Mouse (Mus musculus): Measurements from ENCODE around the gene Zfp385b. TPM values are rescaled to one million over a fixed set of nuclear protein-coding genes. Genes with fewer than 3 reads are reported as not detected.

Gene Zfp385b
- total RNA-seq, 1 experiment from 2014 or later = 0.12 TPM

DNA sequence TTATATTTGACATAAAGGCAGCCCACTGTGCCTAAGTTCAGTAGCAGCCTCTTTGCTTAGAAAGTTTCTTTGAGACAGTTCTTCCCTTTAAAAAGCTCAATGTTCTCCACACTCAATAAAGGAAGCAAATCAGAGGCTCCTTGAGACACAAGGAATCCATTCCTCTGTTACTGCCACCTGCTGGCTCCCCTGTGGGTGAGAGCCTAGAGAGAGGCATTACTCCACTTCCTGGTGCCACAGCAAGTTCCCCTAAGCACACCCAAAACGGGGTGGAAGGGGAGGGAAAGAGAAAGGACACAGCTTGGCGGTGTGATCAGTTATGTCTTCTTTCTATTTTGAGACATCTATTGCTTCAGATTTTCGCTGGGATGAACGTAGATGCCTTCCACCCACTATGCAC, 450.3 kb downstream of the Zfp385b start:
- ATAC-seq (ENCODE audit: extremely low read depth, insufficient number of reproducible peaks, low FRiP score, poor library complexity, severe bottlenecking) = no peak

Other genes starting within 250 kb of the Zfp385b start
- 81.6 and 106 TPM in 2 replicates for gene Cwc22, start 126.7 kb upstream of the Zfp385b start, total RNA-seq (2017)

Data from neutrophil, adult 5-6 weeks (primary cell).